ENCODE assay signal across 8 mouse cellular contexts in the genomic region with DNA sequence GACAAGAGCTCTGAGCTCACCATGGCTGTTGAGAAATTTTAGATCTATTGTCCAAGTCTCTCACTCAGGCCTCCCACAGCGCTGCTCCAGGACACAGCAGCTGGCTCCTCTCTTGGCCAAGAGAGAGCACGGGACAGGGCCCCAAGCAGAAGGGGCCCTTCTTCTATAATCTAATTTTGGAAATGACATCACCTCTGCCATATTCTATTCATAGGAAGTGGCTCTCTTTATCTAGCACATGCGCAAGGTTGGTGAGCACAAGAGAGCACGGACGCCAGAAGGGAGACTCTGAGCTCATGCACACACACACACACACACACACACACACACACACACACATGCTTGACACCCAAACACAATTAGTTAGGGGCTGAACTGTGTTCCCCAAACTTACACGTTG. TPM values are rescaled to one million over a fixed set of nuclear protein-coding genes. Genes with fewer than 3 reads are reported as not detected.
DNase-seq lines count a peak whose midpoint lies in the region; TF ChIP-seq lines count a peak whose summit lies in the region.

No protein-coding gene starts in this region.

- no peak overlapping the region for H3K4me3 ChIP-seq in layer of hippocampus, adult 2 months

- intact Hi-C loops in heart, postnatal 14 days (cut with DNase I): no loop called here

- TF ChIP-seq CTCF in layer of hippocampus, adult 2 months (conservative IDR thresholded peaks at IDR 0.05): no peak

- H3K27ac ChIP-seq in layer of hippocampus, adult 2 months: no peak overlapping the region

- peak; percentile 68 for DNase-seq in layer of hippocampus, adult 9-11 months
- DNase-seq in layer of hippocampus, adult 2 months (ENCODE audit: low spot score in 2 of 2): no peak
- peak; percentile 48 for DNase-seq in cerebellum, adult 8-10 months
- peak; percentile 60 to 73 for DNase-seq in heart, postnatal 14 days
- peak; percentile 43 for DNase-seq in lung, postnatal 25 days (ENCODE audit: low spot score)
- DNase-seq in frontal cortex, postnatal 36 days (ENCODE audit: low spot score in 2 of 2): no peak
- DNase-seq in embryo, embryonic 10 days (ENCODE audit: low spot score): no peak
- DNase-seq in embryo, embryonic 11 days: no peak

RNA-seq across cellular contexts. Expression of gene Manba, which starts 31.5 kb away (rescaled TPM):
- 1 to 10 TPM; 8.3 to 9.7 TPM for total RNA-seq in layer of hippocampus, adult 2 months (2021)
- 10 to 100 TPM; 18.0 to 19.3 TPM for total RNA-seq in heart, postnatal 14 days (2021)

Comparison
In these comparisons a context has a peak if more than half of its experiments do, and no peak if none do; other contexts are left out.
1. DNase-seq: peak in layer of hippocampus, adult 9-11 months (single experiment), cerebellum, adult 8-10 months (single experiment), heart, postnatal 14 days (2 of 2) and lung, postnatal 25 days (single experiment); none in layer of hippocampus, adult 2 months (0 of 2), frontal cortex, postnatal 36 days (0 of 2), embryo, embryonic 10 days (single experiment) and embryo, embryonic 11 days (single experiment).